Mouse (Mus musculus) erythroblast, embryonic 14.5 days (primary cell): ENCODE results near the gene Hoxb7.

Source experiments
- GATA1 ChIP-seq: IDR thresholded peaks from 2 replicates; pipeline ENCODE4 v1.6.1; 2012; ENCODE audit warnings: low read length, inconsistent platforms, mixed read lengths
- TAL1 ChIP-seq: IDR thresholded peaks from 3 replicates; pipeline ENCODE4 v1.6.1; 2012; ENCODE audit warnings: low read length, inconsistent platforms, mixed read lengths

GRCm38 (mm10) chr11:96332105-96332504, 45.7 kb downstream of the Hoxb7 start:
- TF ChIP-seq GATA1 (no peak), TAL1 (no peak)
